Comparison of ENCODE assay signal across 10 mouse cellular contexts in the genomic region with DNA sequence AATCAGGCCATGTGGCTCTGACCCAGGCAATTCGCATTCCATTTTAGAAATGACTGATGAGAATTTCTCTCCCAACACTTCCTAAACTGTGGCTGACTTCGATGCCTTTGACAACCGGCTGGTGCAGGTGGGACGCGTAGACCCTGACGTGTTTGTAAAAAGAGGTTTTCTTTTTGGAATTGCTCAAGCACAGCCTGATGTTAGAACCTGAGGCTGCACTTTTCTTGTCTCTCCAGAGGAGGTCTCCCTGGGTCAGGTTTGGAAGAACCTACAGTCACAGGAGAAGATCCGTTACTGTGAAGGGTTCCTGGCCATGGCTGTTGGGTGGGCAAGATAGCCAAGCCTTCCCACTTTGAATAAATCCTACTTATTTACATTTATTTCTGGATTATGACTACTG. TPM values are rescaled to one million over a fixed set of nuclear protein-coding genes. Genes with fewer than 3 reads are reported as not detected.
DNase-seq lines count a peak whose midpoint lies in the region; ATAC-seq and TF ChIP-seq lines count a peak whose summit lies in the region.
"Had no signal": no experiment of that assay in that cellular context is flagged by ENCODE, and none has a peak within 500 bp of the region (broad histone marks: within the 10 kb centered on the region; RNA-seq: fewer than 3 reads in every experiment).

No protein-coding gene starts in this region.

- ATAC-seq in embryonic facial prominence, embryonic 14.5 days (ENCODE audit: low read depth) = no peak
- no peak for ATAC-seq in liver, embryonic 11.5 days (replicated peaks; ENCODE audit: low FRiP score)
- ATAC-seq: midbrain, embryonic 13.5 days had no signal

- WGBS in embryonic facial prominence, embryonic 14.5 days = 75% methylated on average over 7 of the region's 7 CpGs
- WGBS in embryonic facial prominence, embryonic 10.5 days = 86% methylated on average over 7 of the region's 7 CpGs
- 71% methylated on average over 7 of the region's 7 CpGs for WGBS in liver, embryonic 11.5 days
- WGBS in bone marrow, adult 2 months = 60% methylated on average over 7 of the region's 7 CpGs

- no peak overlapping the region for H3K4me2 ChIP-seq in embryonic facial prominence, embryonic 14.5 days (ENCODE audit: low read depth, low read length)
- H3K4me2 ChIP-seq in liver, embryonic 11.5 days = no peak overlapping the region
- H3K4me2 ChIP-seq: midbrain, embryonic 13.5 days had no signal

- peak; percentile 40 for DNase-seq in embryonic facial prominence, embryonic 14.5 days (ENCODE audit: low spot score)
- no peak for DNase-seq in embryonic facial prominence, embryonic 10.5 days (ENCODE audit: low spot score)
- peak; percentile 7 for DNase-seq in liver
- no peak for DNase-seq in liver, embryonic 11.5 days (ENCODE audit: low spot score)
- DNase-seq in naive thymus-derived CD4-positive, alpha-beta T cell, adult 2 months (ENCODE audit: low read depth) = peak; percentile 32
- no peak for DNase-seq in left cerebral cortex, adult 9 months (ENCODE audit: low spot score in 2 of 2)
- no peak for DNase-seq in gastrocnemius, adult 8-10 months (ENCODE audit: low spot score in 2 of 2)

- no peak overlapping the region for H3K9ac ChIP-seq in embryonic facial prominence, embryonic 14.5 days (ENCODE audit: low read depth, low read length)
- H3K9ac ChIP-seq in liver, embryonic 11.5 days (ENCODE audit: low read depth, low read length) = no peak overlapping the region
- H3K9ac ChIP-seq: midbrain, embryonic 13.5 days had no signal

- TF ChIP-seq POLR2A in bone marrow, adult 2 months (IDR thresholded peaks at IDR 0.05; ENCODE audit: borderline replicate concordance, control insufficient read depth, low read depth, low read length) = no peak

- no peaks in the 10 kb centered on the region for H3K4me1 ChIP-seq in embryonic facial prominence, embryonic 14.5 days (ENCODE audit: control insufficient read depth, insufficient read depth, low read length)
- no peaks in the 10 kb centered on the region for H3K4me1 ChIP-seq in embryonic facial prominence, embryonic 10.5 days
- H3K4me1 ChIP-seq in liver, embryonic 11.5 days (replicated peaks; ENCODE audit: control insufficient read depth, insufficient read depth, low read length) = no peaks in the 10 kb centered on the region
- H3K4me1 ChIP-seq in bone marrow, adult 2 months (ENCODE audit: control insufficient read depth, insufficient read depth, low read length) = peaks cover 2% of the 10 kb centered on the region; the same call in 1 of the 2 replicates
- H3K4me1 ChIP-seq: hindbrain, embryonic 10.5 days; midbrain, embryonic 13.5 days had no signal

- H3K27ac ChIP-seq in embryonic facial prominence, embryonic 14.5 days (replicated peaks; ENCODE audit: low read depth, low read length) = no peak overlapping the region
- no peak overlapping the region for H3K27ac ChIP-seq in embryonic facial prominence, embryonic 10.5 days (replicated peaks)
- H3K27ac ChIP-seq in liver, embryonic 11.5 days (ENCODE audit: low read depth, low read length) = no peak overlapping the region
- H3K27ac ChIP-seq in bone marrow, adult 2 months (ENCODE audit: control insufficient read depth, insufficient read depth, low read depth, low read length, poor library complexity) = no peak overlapping the region
- H3K27ac ChIP-seq: hindbrain, embryonic 10.5 days; midbrain, embryonic 13.5 days had no signal

- 0 out of 2 replicates have a peak, but pooled peaks have one; percentile 15 for TF ChIP-seq CTCF in bone marrow, adult 2 months (IDR thresholded peaks at IDR 0.05; ENCODE audit: control insufficient read depth, insufficient read depth, low read length)

- H3K36me3 ChIP-seq in embryonic facial prominence, embryonic 14.5 days (ENCODE audit: control insufficient read depth, insufficient read depth, low read length) = no peaks in the 10 kb centered on the region
- no peaks in the 10 kb centered on the region for H3K36me3 ChIP-seq in embryonic facial prominence, embryonic 10.5 days (replicated peaks)
- H3K36me3 ChIP-seq in liver, embryonic 11.5 days (ENCODE audit: control insufficient read depth, insufficient read depth, low read length) = no peaks in the 10 kb centered on the region
- H3K36me3 ChIP-seq: hindbrain, embryonic 10.5 days; midbrain, embryonic 13.5 days had no signal

- H3K9me3 ChIP-seq in embryonic facial prominence, embryonic 14.5 days (ENCODE audit: control insufficient read depth, low read length) = no peaks in the 10 kb centered on the region
- H3K9me3 ChIP-seq in embryonic facial prominence, embryonic 10.5 days = no peaks in the 10 kb centered on the region
- H3K9me3 ChIP-seq in liver, embryonic 11.5 days (ENCODE audit: control insufficient read depth, low read length) = no peaks in the 10 kb centered on the region
- H3K9me3 ChIP-seq: hindbrain, embryonic 10.5 days; midbrain, embryonic 13.5 days had no signal

- H3K27me3 ChIP-seq in embryonic facial prominence, embryonic 14.5 days (replicated peaks; ENCODE audit: control insufficient read depth, insufficient read depth, low read length) = no peaks in the 10 kb centered on the region
- H3K27me3 ChIP-seq in embryonic facial prominence, embryonic 10.5 days (replicated peaks; ENCODE audit: low read depth, poor library complexity, severe bottlenecking) = no peaks in the 10 kb centered on the region
- no peaks in the 10 kb centered on the region for H3K27me3 ChIP-seq in liver, embryonic 11.5 days (replicated peaks; ENCODE audit: control insufficient read depth, insufficient read depth, low read length)
- H3K27me3 ChIP-seq: midbrain, embryonic 13.5 days had no signal

- no peak overlapping the region for H3K4me3 ChIP-seq in embryonic facial prominence, embryonic 14.5 days (ENCODE audit: low read depth, low read length)
- no peak overlapping the region for H3K4me3 ChIP-seq in embryonic facial prominence, embryonic 10.5 days
- H3K4me3 ChIP-seq in liver, embryonic 11.5 days (ENCODE audit: low read depth, low read length) = no peak overlapping the region
- H3K4me3 ChIP-seq in bone marrow, adult 2 months (replicated peaks; ENCODE audit: control insufficient read depth, low read depth, low read length) = no peak overlapping the region
- H3K4me3 ChIP-seq: hindbrain, embryonic 10.5 days; midbrain, embryonic 13.5 days had no signal

RNA-seq across cellular contexts. Expression of a gene that starts 31.5 kb away (rescaled TPM):
- polyA plus RNA-seq in embryonic facial prominence, embryonic 14.5 days (2014; fragmentation: Nextera tagmentation; extraction: Ambion mirVana) = 1.8 and 1.9 TPM in 2 replicates
- not detected in 2 replicates for polyA plus RNA-seq in embryonic facial prominence, embryonic 10.5 days (2016; fragmentation: Nextera tagmentation; extraction: Ambion mirVana)
- polyA plus RNA-seq in liver, embryonic 11.5 days (2014; fragmentation: Nextera tagmentation; extraction: Ambion mirVana) = not detected in 2 replicates
- polyA plus RNA-seq in bone marrow, adult 2 months (2011; ENCODE audit: insufficient read depth, insufficient read length, low replicate concordance, missing spikeins) = not detected in 2 replicates
- total RNA-seq in gastrocnemius, adult 8-10 months (2022) = 10 to 100 TPM in 2 of 4 experiments, 1 to 10 TPM in 2; 4.5 to 12.3 (median 9.6) TPM
- polyA plus RNA-seq: hindbrain, embryonic 10.5 days; midbrain, embryonic 13.5 days had no signal

Comparison
In these comparisons a context has a peak if more than half of its experiments do, and no peak if none do; other contexts are left out.
1. DNase-seq: peak in embryonic facial prominence, embryonic 14.5 days (single experiment), liver (single experiment) and naive thymus-derived CD4-positive, alpha-beta T cell, adult 2 months (single experiment); none in embryonic facial prominence, embryonic 10.5 days (single experiment), liver, embryonic 11.5 days (single experiment), left cerebral cortex, adult 9 months (0 of 2) and gastrocnemius, adult 8-10 months (0 of 2).